Mouse (Mus musculus): ENCODE measurements at regions not wholly inside any gene's neighbourhood (a gene's known extent, or its start where the extent isn't known, plus 50 kb on each side); places are given as distances from the start of the nearest gene placed in this dataset.

DNA sequence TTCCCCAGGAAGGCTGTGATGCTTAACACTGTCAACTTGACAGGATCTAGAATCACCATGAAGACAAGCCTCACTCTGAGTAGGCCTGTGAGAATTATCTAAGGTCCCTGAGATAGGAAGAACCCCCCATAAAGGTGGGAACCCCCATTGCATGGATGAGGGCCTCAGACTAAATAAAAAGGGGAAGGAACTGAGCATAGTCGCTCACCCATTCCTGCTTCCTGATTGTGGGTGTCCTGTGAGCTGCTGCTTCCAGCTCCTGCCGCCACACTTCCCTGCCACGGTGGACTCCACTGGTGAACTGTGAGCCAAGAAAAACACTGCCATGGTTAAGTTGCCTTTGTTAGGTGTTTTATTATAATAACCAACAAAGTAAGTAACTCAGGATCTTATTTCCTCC is 86.8 kb upstream of the Frmd6 start:
- H3K27ac ChIP-seq, result no peak overlapping the region
- intact Hi-C loops (cut with DNase I), result no loop called here
- WGBS, result 35% methylated on average over 3 of the region's 3 CpGs
- TF ChIP-seq EP300 (IDR thresholded peaks at IDR 0.05; ENCODE audit: insufficient read depth, low read depth, low read length) (no peak), CTCF (IDR thresholded peaks at IDR 0.05) (no peak), POLR2A (IDR thresholded peaks at IDR 0.05; ENCODE audit: insufficient read depth, low read depth, low read length) (no peak)
- no peak overlapping the region for H3K9ac ChIP-seq (ENCODE audit: low read depth, low read length)
- H3K79me2 ChIP-seq (replicated peaks; ENCODE audit: control insufficient read depth, insufficient read depth, low read length), result no peaks in the 10 kb centered on the region
- no peaks in the 10 kb centered on the region for H3K36me3 ChIP-seq (ENCODE audit: control insufficient read depth, insufficient read depth, low read length)
- no peaks in the 10 kb centered on the region for H3K4me1 ChIP-seq (ENCODE audit: control insufficient read depth, insufficient read depth, low read length)
- DNase-seq, result no peak
- H3K27me3 ChIP-seq (ENCODE audit: control insufficient read depth, insufficient read depth, low read length), result no peaks in the 10 kb centered on the region
- H3K4me3 ChIP-seq, result no peak overlapping the region

DNA sequence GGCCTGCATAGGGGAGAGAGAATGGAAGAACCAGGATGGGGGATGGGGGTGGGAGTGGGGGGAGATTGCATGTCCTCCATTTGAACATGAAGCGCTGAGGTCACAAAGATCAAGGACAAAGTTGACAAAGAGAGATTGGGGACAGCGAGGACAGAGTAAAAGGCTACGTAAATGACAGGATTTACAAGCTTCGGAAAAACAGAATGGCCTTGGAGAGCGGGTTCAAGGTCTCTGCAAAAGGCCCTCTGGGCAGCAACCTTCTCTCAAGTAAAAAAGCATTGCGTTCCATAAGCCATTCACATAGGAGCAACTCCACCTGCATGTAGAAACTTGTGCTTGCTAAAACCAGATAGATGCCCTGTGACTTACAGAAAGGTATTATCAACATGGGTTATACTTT is 86.0 kb upstream of the Frmd6 start:
- intact Hi-C loops (cut with DNase I), result no loop called here
- H3K27ac ChIP-seq, result no peak overlapping the region
- H3K27me3 ChIP-seq (ENCODE audit: control insufficient read depth, insufficient read depth, low read length), result no peaks in the 10 kb centered on the region
- DNase-seq, result no peak
- TF ChIP-seq CTCF (IDR thresholded peaks at IDR 0.05), result no peak
- TF ChIP-seq EP300 (IDR thresholded peaks at IDR 0.05; ENCODE audit: insufficient read depth, low read depth, low read length), result no peak
- TF ChIP-seq POLR2A (IDR thresholded peaks at IDR 0.05; ENCODE audit: insufficient read depth, low read depth, low read length), result no peak
- H3K4me3 ChIP-seq, result no peak overlapping the region
- H3K4me1 ChIP-seq (ENCODE audit: control insufficient read depth, insufficient read depth, low read length), result no peaks in the 10 kb centered on the region
- no peaks in the 10 kb centered on the region for H3K79me2 ChIP-seq (replicated peaks; ENCODE audit: control insufficient read depth, insufficient read depth, low read length)
- H3K36me3 ChIP-seq (ENCODE audit: control insufficient read depth, insufficient read depth, low read length), result no peaks in the 10 kb centered on the region
- H3K9ac ChIP-seq (ENCODE audit: low read depth, low read length), result no peak overlapping the region
- 98% methylated on average over 6 of the region's 6 CpGs for WGBS

DNA sequence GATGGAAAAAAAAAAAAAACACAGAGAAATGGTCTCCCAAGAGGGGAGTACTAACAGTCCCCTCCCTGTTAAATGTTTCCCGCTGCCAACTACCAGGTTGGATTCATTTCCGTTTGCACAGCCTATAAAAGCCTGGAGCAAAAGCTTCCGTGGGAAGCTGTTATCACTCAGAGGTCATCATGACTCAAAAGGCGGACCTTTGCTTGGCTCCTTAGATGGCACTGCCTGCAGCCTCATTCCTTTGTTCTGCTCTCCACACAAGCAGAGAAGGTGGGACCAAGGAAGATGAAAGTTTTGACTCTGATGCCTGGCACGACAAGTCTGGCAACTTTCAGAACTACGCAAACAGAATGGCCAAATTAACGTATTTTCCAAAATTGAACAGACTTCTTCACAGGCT is 85.5 kb upstream of the Frmd6 start:
- DNase-seq, result no peak
- TF ChIP-seq POLR2A (IDR thresholded peaks at IDR 0.05; ENCODE audit: insufficient read depth, low read depth, low read length) (no peak), EP300 (IDR thresholded peaks at IDR 0.05; ENCODE audit: insufficient read depth, low read depth, low read length) (no peak), CTCF (IDR thresholded peaks at IDR 0.05) (no peak)
- no peak overlapping the region for H3K27ac ChIP-seq
- H3K4me1 ChIP-seq (ENCODE audit: control insufficient read depth, insufficient read depth, low read length), result no peaks in the 10 kb centered on the region
- H3K27me3 ChIP-seq (ENCODE audit: control insufficient read depth, insufficient read depth, low read length), result no peaks in the 10 kb centered on the region
- H3K36me3 ChIP-seq (ENCODE audit: control insufficient read depth, insufficient read depth, low read length), result no peaks in the 10 kb centered on the region
- 56% methylated on average over 7 of the region's 7 CpGs for WGBS
- no peak overlapping the region for H3K9ac ChIP-seq (ENCODE audit: low read depth, low read length)
- H3K79me2 ChIP-seq (replicated peaks; ENCODE audit: control insufficient read depth, insufficient read depth, low read length), result no peaks in the 10 kb centered on the region
- intact Hi-C loops (cut with DNase I), result no loop called here
- H3K4me3 ChIP-seq, result no peak overlapping the region

DNA sequence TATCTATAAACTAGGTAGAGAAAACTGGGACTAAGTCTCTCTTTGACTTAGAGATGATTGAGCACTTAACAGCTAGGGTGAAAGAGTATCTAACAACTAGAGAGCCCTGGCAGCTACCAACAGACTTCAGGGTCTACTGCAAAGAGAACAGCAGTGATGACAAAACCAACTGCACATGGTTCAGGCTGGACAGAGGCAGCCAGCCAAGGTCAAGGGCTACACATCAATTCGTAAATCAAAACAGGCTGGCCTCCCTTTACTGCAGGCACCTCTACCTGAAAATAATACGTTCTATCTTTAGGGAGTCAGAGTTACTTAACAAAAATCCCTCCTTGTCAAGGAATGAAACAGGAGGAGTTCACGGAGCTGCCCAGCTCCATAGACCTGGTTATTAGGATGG is 82.5 kb upstream of the Frmd6 start:
- intact Hi-C loops (cut with DNase I), result no loop called here
- TF ChIP-seq EP300 (IDR thresholded peaks at IDR 0.05; ENCODE audit: insufficient read depth, low read depth, low read length) (no peak), CTCF (IDR thresholded peaks at IDR 0.05) (no peak), POLR2A (IDR thresholded peaks at IDR 0.05; ENCODE audit: insufficient read depth, low read depth, low read length) (no peak)

DNA sequence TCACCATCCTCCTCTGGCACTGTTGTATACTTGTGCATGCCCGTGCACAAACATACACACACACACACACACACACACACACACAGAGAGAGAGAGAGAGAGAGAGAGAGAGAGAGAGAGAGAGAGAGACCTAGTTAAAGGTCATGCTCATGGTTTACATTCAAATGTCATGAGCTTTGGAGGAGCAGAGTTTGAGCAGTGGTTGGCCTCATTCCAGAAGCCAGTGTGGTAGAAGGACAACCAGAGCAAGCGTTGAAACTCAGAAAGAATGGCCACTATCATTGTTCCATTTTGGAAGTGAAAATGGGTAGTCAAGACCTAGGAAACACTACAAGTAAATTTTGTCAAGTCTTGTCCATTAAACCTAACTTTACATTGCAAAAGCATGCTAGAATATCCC is 79.6 kb upstream of the Frmd6 start:
- no peak for DNase-seq

More for the DNA sequence above, 82.5 kb upstream of the Frmd6 start:
- Histone ChIP-seq H3K27ac (no peak overlapping the region), H3K79me2 (replicated peaks; ENCODE audit: control insufficient read depth, insufficient read depth, low read length) (no peaks in the 10 kb centered on the region), H3K4me1 (ENCODE audit: control insufficient read depth, insufficient read depth, low read length) (no peaks in the 10 kb centered on the region), H3K36me3 (ENCODE audit: control insufficient read depth, insufficient read depth, low read length) (no peaks in the 10 kb centered on the region), H3K4me3 (no peak overlapping the region), H3K27me3 (ENCODE audit: control insufficient read depth, insufficient read depth, low read length) (no peaks in the 10 kb centered on the region), H3K9ac (ENCODE audit: low read depth, low read length) (no peak overlapping the region)
- 76% methylated on average over 3 of the region's 3 CpGs for WGBS
- DNase-seq, result no peak

DNA sequence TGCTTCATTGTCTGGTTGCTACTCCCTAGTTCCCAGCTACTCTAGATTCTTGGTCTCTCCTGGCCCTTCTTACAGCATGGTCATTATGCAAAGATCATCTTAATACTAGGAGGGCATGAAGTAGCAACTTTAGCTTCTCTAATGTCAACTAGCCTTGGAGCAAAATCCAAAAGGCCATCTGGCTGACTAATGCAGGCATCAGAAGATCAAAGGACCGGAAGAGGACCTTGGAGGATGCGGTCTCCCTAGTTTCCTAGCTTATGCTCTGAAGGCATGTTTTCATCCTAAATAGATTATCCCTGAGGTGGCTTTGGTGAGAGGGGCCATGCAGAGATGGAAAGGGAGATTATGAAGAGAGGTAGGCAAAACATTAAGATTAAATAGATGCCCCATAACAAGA is 75.7 kb upstream of the Frmd6 start:
- no peak for TF ChIP-seq CTCF (IDR thresholded peaks at IDR 0.05)
- no peak for TF ChIP-seq EP300 (IDR thresholded peaks at IDR 0.05; ENCODE audit: insufficient read depth, low read depth, low read length)
- no peak for TF ChIP-seq POLR2A (IDR thresholded peaks at IDR 0.05; ENCODE audit: insufficient read depth, low read depth, low read length)
- 91% methylated on average over 2 of the region's 2 CpGs for WGBS
- H3K27ac ChIP-seq, result no peak overlapping the region
- no peaks in the 10 kb centered on the region for H3K27me3 ChIP-seq (ENCODE audit: control insufficient read depth, insufficient read depth, low read length)
- DNase-seq, result no peak
- no peaks in the 10 kb centered on the region for H3K36me3 ChIP-seq (ENCODE audit: control insufficient read depth, insufficient read depth, low read length)
- H3K4me3 ChIP-seq, result no peak overlapping the region
- intact Hi-C loops (cut with DNase I), result no loop called here
- H3K4me1 ChIP-seq (ENCODE audit: control insufficient read depth, insufficient read depth, low read length), result peaks cover 1% of the 10 kb centered on the region; the same call in 1 of the 2 replicates
- H3K9ac ChIP-seq (ENCODE audit: low read depth, low read length), result no peak overlapping the region
- H3K79me2 ChIP-seq (replicated peaks; ENCODE audit: control insufficient read depth, insufficient read depth, low read length), result no peaks in the 10 kb centered on the region

More for the DNA sequence above, 79.6 kb upstream of the Frmd6 start:
- TF ChIP-seq CTCF (IDR thresholded peaks at IDR 0.05) (no peak), EP300 (IDR thresholded peaks at IDR 0.05; ENCODE audit: insufficient read depth, low read depth, low read length) (no peak), POLR2A (IDR thresholded peaks at IDR 0.05; ENCODE audit: insufficient read depth, low read depth, low read length) (no peak)
- Histone ChIP-seq H3K4me3 (no peak overlapping the region), H3K4me1 (ENCODE audit: control insufficient read depth, insufficient read depth, low read length) (no peaks in the 10 kb centered on the region), H3K79me2 (replicated peaks; ENCODE audit: control insufficient read depth, insufficient read depth, low read length) (no peaks in the 10 kb centered on the region), H3K9ac (ENCODE audit: low read depth, low read length) (no peak overlapping the region), H3K27me3 (ENCODE audit: control insufficient read depth, insufficient read depth, low read length) (no peaks in the 10 kb centered on the region), H3K36me3 (ENCODE audit: control insufficient read depth, insufficient read depth, low read length) (no peaks in the 10 kb centered on the region), H3K27ac (no peak overlapping the region)
- intact Hi-C loops (cut with DNase I), result no loop called here
- WGBS, result 56% methylated on average over 2 of the region's 2 CpGs

Measured in heart, adult 2 months (tissue).